Mouse (Mus musculus): ENCODE measurements at regions not wholly inside any gene's neighbourhood (a gene's known extent, or its start where the extent isn't known, plus 50 kb on each side); places are given as distances from the start of the nearest gene placed in this dataset.
"Not testable (repeated sequence)": the region's sequence is repeated elsewhere in the genome, so short reads cannot be mapped to it uniquely, and the experiment has no call there.

DNA sequence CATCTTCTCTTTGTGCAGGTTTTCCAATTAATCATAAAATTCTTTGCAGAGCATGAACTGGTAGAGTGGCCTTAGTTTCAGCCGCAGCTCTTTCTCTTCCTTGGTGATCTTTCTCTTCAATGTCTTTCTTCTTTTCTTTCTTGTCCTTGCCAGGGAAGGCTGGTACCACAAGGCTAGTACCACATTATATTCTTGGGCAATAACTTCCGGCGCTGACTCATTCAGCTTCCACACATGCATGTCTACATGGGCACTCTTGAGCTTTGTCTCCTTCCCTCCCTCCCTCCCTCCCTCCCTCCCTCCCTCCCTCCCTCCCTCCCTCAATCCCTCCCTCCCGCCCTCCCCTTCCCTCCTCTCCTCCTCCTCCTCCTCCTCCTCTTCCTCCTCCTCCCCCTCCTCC, 98.1 kb upstream of the Pwp1 start:
- not testable (repeated sequence) for DNase-seq (ENCODE audit: low read depth)

DNA sequence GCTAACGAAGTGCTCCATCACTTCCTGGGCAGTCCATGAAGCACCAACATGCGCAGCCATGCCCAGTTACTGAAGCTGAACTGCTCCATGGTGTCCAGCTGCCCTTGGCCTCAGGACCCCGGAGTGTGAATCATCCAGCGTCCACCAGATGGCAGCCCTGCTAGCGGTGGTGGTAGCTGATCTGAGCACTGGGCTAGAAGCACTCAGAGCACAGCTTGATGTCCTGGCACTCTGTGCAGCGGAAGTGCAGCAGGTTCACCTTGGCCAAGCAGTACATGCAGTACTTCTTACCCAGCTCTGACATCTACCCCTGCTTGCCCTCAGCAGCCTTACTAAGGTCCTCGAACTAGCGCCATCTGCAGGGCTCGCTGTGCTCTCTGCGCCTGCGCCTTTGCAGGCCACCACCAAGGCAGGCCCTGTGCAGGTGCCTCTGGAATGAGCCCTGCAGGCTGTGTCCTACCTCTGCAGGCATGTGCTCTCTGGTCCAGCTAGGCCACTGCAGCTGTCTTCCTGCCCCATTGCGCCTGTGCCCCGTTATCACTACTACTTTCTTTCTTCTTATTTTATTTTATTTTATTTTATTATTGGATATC, 97.4 kb upstream of the Pwp1 start:
- not testable (repeated sequence) for DNase-seq (ENCODE audit: low read depth)

DNA sequence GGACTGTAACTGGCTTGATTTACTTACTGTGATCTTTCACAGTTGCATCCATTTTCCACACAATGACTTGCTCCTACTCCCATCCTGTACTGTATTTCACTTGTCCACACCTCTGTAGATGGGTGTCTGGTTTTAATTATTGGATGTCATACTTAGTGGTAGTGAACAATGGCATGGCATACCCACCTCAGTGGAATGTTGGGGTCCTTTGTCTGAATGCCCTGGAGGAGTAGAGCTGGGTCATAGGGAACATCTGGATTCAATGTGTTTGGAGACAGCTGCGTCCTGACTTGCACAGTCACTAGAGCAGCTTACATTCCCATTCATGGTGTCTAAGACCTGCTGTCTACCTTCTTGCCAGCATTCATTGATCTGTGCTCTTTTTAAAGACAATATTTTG, 91.5 kb upstream of the Pwp1 start:
- TF ChIP-seq POLR2A (IDR thresholded peaks at IDR 0.05; ENCODE audit: borderline replicate concordance, extremely low read depth, insufficient read depth, insufficient read length, poor library complexity, severe bottlenecking): no peak
- no peak for TF ChIP-seq CTCF (IDR thresholded peaks at IDR 0.05; ENCODE audit: borderline replicate concordance, extremely low read depth, insufficient read depth, insufficient read length)
- DNase-seq (ENCODE audit: low read depth): no peak

DNA sequence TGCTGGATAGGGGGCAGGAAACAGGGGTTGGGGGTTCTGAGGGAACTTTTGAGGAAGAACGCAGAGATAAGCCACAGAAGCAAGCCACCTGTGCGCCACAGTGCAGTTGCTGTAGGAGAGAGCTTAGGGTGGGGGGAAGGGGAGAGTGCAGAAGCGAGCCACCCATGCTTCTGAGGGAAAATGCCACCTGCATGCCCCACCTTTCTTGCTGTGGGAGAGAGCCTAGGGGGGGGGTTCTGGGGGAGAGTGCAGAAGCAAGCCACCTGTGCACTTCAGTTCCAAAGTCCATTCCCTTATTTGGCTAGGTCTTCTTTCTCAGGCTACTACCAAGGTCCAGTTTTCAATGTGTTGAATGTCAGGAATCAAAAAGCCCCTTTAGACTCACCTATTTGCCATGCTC, 90.3 kb upstream of the Pwp1 start:
- no peak for TF ChIP-seq POLR2A (IDR thresholded peaks at IDR 0.05; ENCODE audit: borderline replicate concordance, extremely low read depth, insufficient read depth, insufficient read length, poor library complexity, severe bottlenecking)
- TF ChIP-seq CTCF (IDR thresholded peaks at IDR 0.05; ENCODE audit: borderline replicate concordance, extremely low read depth, insufficient read depth, insufficient read length): no peak
- DNase-seq (ENCODE audit: low read depth): no peak

DNA sequence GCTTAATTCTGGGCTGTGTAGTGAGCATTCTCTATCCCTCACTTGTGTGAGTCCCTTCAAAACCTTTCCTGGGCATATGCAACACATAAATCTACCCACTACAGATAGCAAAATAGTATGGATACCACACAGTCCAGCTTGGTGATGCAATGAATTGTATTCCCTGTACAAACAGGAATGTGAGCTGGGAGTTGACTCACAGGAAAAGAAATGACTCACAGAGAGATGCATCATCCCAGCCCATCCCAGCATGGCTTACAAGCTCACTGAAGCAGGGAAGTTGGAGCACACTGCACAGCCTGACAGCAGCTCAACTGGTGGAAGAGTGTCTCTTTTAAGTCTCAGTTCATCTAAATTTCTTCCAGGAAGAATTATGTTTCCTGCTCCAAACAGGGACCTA, 89.7 kb upstream of the Pwp1 start:
- DNase-seq (ENCODE audit: low read depth): not testable (repeated sequence)

DNA sequence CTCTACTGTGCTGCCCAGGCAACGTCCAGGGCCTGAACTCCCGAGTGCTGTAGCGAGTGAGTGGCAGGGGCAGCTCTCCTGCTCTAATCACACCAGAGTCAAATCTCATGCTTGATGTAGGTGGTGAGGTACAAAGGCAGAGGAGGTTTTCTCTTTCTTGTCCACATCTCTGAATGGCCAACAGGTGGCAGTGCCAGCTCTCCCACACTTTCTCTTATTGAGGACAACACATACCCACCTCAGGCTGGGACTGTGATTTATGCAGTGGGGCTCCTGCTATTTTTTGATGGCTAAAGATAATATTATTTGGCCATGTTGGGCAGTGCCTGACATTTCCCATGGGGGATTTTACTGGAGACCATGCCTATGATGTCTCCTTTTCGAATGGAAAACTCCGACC, 87.3 kb upstream of the Pwp1 start:
- DNase-seq (ENCODE audit: low read depth): no peak
- TF ChIP-seq POLR2A (IDR thresholded peaks at IDR 0.05; ENCODE audit: borderline replicate concordance, extremely low read depth, insufficient read depth, insufficient read length, poor library complexity, severe bottlenecking) (no peak), CTCF (IDR thresholded peaks at IDR 0.05; ENCODE audit: borderline replicate concordance, extremely low read depth, insufficient read depth, insufficient read length) (0 out of 2 replicates have a peak, but pooled peaks have one; percentile 11)

DNA sequence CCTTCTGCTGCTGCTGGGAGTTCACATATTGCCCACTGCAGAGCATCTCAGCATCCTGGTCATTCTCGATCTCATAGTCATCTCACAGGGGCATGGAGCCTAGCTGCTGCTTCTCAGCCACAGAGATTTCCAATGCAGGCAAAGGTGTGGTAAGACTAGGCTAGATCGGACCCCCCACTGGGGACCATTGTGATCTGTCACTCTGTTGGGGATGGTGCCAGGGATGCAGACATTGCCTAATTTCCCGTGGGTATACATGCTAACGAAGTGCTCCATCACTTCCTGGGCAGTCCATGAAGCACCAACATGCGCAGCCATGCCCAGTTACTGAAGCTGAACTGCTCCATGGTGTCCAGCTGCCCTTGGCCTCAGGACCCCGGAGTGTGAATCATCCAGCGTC, 83.9 kb upstream of the Pwp1 start:
- DNase-seq (ENCODE audit: low read depth): not testable (repeated sequence)

DNA sequence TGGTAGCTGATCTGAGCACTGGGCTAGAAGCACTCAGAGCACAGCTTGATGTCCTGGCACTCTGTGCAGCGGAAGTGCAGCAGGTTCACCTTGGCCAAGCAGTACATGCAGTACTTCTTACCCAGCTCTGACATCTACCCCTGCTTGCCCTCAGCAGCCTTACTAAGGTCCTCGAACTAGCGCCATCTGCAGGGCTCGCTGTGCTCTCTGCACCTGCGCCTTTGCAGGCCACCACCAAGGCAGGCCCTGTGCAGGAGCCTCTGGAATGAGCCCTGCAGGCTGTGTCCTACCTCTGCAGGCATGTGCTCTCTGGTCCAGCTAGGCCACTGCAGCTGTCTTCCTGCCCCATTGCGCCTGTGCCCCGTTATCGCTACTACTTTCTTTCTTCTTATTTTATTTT, 83.5 kb upstream of the Pwp1 start:
- DNase-seq (ENCODE audit: low read depth): not testable (repeated sequence)

DNA sequence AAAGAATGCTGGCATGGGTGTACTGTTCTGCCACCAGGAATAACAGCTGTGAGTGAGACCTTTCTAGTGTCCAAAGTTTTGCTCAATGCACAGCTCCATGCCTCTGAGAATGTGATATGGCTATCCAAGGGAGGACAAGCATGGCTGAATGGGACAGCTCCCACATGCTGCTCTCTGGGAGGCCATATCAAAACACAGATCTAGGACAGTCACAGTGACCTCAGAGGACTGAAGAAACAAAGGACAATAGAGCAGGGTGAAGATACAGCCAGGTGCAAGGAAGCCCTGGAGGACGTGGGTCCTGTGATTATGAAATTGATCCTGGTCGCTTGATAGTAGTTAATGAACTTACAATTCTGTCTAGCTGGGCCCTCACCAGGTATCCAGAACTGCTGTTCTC, 79.7 kb upstream of the Pwp1 start:
- DNase-seq (ENCODE audit: low read depth): not testable (repeated sequence)

DNA sequence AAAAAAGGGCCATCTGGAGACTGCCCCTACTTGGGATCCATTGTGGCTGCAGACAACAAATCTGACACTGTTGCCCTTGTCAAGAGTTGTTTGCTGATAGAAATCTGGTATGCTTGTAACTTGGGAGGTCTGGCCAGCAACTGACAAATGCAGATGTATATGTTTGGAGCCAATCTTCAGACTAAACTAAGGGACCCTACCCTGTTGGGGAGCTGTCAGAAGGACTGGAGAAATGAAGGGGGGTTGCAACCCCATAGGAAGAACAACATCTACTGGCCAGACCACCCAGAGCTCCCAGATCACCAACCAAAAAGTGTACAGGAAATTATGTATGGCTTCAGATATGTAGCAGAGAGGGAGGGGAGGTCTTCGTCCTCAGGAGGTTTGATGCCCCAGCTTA, 54.3 kb upstream of the Pwp1 start:
- TF ChIP-seq POLR2A (IDR thresholded peaks at IDR 0.05; ENCODE audit: borderline replicate concordance, extremely low read depth, insufficient read depth, insufficient read length, poor library complexity, severe bottlenecking) (no peak), CTCF (IDR thresholded peaks at IDR 0.05; ENCODE audit: borderline replicate concordance, extremely low read depth, insufficient read depth, insufficient read length) (no peak)

More for the DNA sequence above, 54.3 kb upstream of the Pwp1 start:
- DNase-seq (ENCODE audit: low read depth): no peak
